Mouse (Mus musculus): ENCODE data around the gene Casp12. TPM values are rescaled to one million over a fixed set of nuclear protein-coding genes. Genes with fewer than 3 reads are reported as not detected.
"Not testable (repeated sequence)": the region's sequence is repeated elsewhere in the genome, so short reads cannot be mapped to it uniquely, and the experiment has no call there.

Casp12 gene
- 10 to 100 TPM; 10.5 to 14.7 TPM for total RNA-seq (2021)
- long read RNA-seq, experiment 1, partial matches to known transcripts: 0 of 2 reads
- long read RNA-seq, experiment 1, other reads (novel, unspliced or antisense): 0 of 2 reads
- long read RNA-seq, experiment 2, transcript Casp12-201 (11 exons, 2,649 nt): major isoform, 7 of 11 reads
- long read RNA-seq, experiment 2, partial matches to known transcripts: 1 of 11 reads
- long read RNA-seq, experiment 2, other reads (novel, unspliced or antisense): 3 of 11 reads

GRCm38 (mm10) chr9:5345291-5345898 lies at the start of gene Casp12:
Casp12 (plus strand) TSS chr9:5345430.
- peak in 1 of 2 experiments; percentile 29 for DNase-seq (ENCODE audit: low spot score in 2 of 2)

DNA sequence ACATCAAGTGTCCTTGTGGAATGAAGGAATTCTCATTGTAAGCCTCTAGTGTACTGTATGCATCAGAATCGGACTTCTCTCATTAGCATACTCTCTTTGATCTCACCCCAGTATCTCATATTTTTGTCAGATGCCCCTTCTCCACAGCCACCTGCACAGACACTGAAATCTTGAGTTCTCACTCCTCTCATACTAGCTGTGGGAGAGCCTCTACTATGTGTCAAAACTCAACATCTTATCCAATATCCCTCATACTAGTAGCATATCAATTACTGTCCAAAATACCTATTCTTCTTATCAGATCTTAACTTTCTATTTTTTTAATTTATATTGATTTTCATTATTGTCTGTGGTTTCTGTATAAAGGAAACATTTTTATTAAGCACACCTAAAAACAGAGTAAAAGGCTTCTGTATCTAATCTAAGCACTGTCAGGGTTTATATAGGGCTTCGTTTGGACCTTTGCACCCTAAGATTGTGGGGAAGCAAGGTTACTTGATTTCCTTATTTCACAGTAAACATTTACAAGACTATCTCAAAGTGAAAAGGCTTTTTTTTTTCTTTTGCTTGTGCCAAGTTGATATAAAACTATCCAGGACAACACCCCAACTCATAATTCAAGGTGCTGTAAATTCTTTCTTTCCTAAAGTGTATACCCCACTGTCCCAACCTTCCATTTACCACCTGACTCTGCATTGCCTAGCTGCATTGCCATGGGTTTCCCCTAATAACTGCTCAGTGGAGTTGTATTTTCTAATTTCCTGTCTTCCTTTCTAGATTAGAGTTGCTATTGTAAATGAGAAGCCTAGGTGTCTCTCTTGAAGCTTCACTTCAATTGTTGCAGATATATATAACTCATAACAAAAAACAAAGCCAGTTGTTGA lies 48.6 kb upstream of the Casp12 start:
- no peak for DNase-seq (ENCODE audit: low spot score in 2 of 2)

DNA sequence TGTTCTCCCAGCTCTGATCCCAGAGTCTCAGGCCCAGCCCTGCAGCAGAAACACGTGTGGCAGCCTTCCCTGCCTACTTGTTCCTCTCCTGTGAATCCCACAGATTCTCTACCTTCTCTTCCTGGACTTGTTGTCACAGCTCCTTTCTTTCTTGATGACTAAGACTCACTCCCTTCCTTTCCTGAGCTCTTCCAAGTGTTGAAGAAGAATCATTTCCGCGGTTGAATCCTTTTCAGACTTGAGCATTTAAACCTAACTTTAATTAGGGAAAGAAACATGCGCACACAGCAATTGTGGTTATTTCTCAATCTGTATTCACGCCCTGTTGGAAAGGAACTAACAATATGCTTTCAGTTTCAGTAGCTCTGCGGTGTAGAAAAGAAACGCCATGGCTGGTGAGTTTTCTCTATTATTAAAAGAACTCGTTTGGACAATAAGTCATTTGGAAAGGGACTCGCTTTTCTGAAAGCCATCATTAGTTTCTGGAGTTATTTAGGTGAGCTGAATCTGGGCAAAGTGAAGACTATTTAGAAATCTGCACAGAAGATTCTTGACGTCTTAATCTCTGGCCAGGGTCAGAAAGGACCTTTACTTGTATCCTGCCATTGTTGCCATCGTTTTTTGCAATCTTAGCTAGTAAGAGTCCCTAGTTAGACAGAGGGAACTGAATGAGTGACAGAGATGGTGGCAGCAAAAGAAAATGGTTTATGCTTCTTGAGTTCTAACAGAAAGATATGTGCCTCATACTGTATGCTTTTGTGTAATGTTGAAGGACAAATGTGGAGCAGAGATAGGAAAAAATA lies 46.7 kb upstream of the Casp12 start, which contains the start of gene Casp1:
TSS of gene Casp1 (plus strand) at position 189 of the 803 bp plus-strand sequence.
- DNase-seq (ENCODE audit: low spot score in 2 of 2): no peak

- DNase-seq (ENCODE audit: low spot score in 2 of 2): no peak
Measured at GRCm38 (mm10) chr9:5299132-5299381, 46.2 kb upstream of the Casp12 start.

GRCm38 (mm10) chr9:5308561-5308960 lies 36.7 kb upstream of the Casp12 start, which contains the start of gene Casp4:
Casp4 (plus strand) TSS chr9:5308828.
- no peak for DNase-seq (ENCODE audit: low spot score in 2 of 2)

DNA sequence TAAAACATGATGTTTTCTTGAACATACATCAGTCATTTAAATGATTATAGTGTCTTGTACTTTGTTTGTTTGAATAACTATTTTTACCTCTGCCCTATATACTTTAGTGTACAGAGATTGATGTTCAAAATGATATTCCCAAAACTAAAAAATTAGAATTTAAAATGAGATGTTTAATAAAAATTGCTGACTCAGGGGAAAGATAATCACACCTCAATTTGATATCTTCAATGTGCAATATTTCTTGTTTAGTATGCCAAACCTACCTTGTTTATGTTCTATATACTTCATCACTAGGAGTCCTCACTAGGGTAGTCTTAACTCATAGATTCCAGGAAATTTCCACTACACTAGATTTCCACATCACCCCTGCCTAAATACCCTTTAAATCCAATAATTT lies 35.1 kb upstream of the Casp12 start:
- DNase-seq (ENCODE audit: low spot score in 2 of 2): no peak

DNA sequence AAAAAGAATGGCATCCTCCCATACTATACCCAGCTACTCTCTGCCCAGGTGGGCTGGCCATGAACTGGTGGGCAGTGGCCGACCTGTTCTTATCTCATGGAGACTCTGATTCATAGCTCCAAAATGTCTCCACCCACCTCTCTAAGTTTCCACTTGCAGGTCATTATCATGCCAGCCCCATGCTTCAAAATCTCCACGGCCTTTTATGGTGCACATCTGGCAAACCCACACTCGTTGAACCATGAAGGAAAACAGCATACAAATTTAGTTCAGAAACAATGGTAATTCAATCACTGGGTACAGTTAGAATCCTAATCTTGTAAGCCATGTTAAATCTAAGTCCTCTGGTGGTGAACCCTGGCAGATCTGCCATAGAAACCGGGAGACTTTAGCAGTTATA lies 33.8 kb upstream of the Casp12 start:
- DNase-seq (ENCODE audit: low spot score in 2 of 2): no peak

DNA sequence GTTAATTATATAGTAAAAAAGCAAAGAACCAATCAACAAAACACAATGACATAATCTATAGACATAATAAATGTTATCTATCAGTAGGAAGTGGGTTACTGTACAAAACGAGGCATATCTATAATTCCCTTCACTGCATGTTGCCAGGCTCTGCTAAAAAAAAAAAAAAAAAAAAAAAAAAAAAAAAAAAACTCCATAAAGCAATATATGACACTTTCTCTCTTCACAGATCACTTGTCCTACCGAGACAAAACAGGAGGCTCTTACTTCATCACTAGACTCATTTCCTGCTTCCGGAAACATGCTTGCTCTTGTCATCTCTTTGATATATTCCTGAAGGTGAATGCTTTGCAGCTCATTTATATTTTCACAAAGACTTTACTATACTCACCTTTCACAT lies 17.0 kb upstream of the Casp12 start:
- DNase-seq (ENCODE audit: low spot score in 2 of 2): no peak

DNA sequence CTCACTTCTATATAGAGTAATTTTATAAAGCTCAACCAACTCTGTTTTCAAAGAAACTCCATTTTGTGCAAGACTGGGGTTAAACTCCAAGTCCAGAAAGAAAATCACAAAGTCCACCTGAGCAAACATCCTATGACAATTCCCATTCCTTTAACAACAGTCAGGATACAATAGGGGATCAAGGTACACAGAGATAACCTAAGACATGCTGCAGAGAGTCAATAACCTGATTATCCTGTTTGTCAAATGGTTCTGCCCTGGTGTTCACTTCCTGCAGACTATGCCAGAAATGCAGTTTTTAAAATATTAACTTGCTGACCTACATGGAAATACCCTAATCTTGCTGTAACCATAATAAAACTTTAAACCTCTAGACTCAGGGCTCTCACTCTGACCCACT lies 12.8 kb upstream of the Casp12 start:
- DNase-seq (ENCODE audit: low spot score in 2 of 2): no peak

DNA sequence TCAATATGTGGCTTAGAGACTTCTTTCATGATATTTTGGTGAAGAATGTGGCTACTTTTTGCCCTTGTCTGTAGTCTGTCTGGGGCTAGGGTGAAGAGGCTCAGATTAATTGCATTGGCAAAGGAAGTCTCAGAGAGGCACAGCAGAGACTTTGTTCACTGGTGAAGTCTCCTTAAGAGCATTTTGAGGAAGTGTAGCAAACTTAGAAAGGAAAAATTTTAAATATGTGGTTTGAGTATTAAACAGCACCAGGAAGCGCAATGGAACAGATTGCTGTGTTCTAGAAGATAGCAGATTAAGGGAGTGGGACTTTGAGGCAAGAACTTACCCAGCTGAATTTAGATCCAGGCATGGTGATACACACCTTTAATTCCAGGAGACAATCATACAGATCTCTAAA lies 11.8 kb upstream of the Casp12 start:
- no peak for DNase-seq (ENCODE audit: low spot score in 2 of 2)

DNA sequence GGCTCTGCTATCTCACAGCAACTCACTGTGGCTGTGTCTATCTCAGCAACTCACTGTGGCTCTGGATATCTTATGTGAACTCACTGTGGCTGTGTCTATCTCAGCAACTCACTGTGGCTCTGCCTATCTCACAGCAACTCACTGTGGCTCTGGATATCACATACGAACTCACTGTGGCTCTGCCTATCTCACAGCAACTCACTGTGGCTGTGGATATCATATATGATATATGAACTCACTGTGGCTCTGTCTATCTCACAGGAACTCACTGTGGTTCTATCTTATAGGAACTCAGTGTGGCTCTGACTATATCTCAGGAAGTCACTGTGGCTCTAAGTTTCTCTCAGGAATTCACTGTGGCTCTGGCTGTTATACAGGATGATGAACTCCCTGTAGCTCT lies 2.1 kb upstream of the Casp12 start:
- DNase-seq (ENCODE audit: low spot score in 2 of 2): no peak

- no peak for DNase-seq (ENCODE audit: low spot score in 2 of 2)
Measured at GRCm38 (mm10) chr9:5344090-5344489, 1.1 kb upstream of the Casp12 start.

GRCm38 (mm10) chr9:5347381-5347780 lies 2.2 kb downstream of the Casp12 start:
- no peak for DNase-seq (ENCODE audit: low spot score in 2 of 2)

DNA sequence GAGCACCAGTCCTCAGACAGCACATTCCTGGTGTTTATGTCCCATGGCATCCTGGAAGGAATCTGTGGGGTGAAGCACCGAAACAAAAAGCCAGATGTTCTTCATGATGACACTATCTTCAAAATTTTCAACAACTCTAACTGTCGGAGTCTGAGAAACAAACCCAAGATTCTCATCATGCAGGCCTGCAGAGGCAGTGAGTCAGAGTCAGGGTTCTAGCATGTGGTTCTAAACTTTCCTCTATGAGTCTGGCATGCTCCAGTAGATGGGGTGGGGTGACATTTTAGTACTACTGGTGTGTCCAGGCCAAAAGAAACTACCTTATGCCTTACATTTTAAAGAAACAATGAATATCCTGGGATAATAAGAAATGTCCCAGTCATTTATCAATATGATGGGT lies 8.4 kb downstream of the Casp12 start:
- no peak for DNase-seq (ENCODE audit: low spot score in 2 of 2)

DNA sequence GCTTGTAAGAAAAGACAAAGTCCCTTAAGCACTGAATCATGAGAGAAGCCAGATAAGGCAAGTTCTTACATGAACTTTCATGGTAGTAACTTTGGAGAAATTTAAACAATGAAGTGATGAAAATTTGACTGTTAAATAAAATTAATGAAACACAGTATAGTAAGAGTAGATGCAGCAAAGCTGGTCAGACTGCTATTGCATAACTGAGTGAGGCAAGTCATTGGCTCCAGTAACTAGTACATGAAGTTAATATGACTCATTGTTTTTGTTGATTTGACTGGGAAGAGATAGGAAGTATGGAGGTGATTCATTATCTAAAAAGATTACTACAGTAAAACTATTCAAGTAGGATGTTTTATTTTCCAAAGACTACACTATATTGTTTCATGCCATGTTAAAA lies 11.6 kb downstream of the Casp12 start:
- DNase-seq (ENCODE audit: low spot score in 2 of 2): no peak

- no peak for DNase-seq (ENCODE audit: low spot score in 2 of 2)
Measured at GRCm38 (mm10) chr9:5393561-5393960, 48.3 kb downstream of the Casp12 start.

DNA sequence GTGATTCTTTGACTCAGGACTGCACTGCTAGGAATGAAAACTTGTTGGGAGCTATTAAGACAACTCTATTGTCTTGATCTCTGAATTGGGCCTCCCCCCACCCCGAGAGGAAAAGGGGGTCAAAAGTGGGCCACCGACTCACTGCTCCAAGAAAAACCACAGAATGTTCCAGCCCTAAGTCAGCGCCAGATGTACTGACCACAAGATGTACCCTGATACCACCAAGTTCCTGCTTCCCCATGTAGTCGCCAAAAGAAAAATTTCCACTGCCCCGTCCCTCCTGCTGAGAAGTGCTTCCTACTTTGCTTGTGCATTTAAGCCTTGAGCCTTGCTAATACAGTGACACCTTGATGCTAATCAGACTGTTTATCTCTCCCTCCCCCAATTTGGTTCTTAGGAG lies 50.6 kb downstream of the Casp12 start:
- not testable (repeated sequence) for DNase-seq (ENCODE audit: low spot score in 2 of 2)

- no peak for DNase-seq (ENCODE audit: low spot score in 2 of 2)
Measured at GRCm38 (mm10) chr9:5410988-5411568, 65.8 kb downstream of the Casp12 start.

GRCm38 (mm10) chr9:5412446-5413111 lies 67.3 kb downstream of the Casp12 start:
- no peak for DNase-seq (ENCODE audit: low spot score in 2 of 2)

DNA sequence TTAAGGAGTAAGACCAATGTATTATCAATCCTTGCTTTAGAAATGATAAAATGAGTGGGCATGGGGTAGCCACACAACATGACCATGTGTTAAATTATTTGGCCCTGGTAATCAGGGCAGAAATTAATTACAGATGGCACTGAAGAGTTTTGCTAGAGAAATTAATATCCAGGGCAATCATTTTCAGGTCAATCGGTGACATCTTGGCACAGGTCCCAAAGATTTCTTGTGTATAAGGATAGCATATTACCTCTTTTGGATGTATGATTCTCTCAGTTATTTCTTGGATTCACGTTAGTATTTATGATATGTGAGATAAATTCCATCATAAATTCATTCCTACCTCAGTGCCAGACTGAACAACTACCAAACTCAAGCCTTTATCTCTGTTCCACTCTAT lies 72.6 kb downstream of the Casp12 start:
- no peak for DNase-seq (ENCODE audit: low spot score in 2 of 2)
